Comparison of ENCODE assay signal across 8 mouse cellular contexts in genomic region chr9:68966540-68966939, GRCm38 (mm10).
DNase-seq lines count a peak whose midpoint lies in the region; ATAC-seq and TF ChIP-seq lines count a peak whose summit lies in the region.

No protein-coding gene starts in this region.

- no peak overlapping the region for H3K27ac ChIP-seq in liver, postnatal 0 days (ENCODE audit: low read depth)
- no peak overlapping the region for H3K27ac ChIP-seq in liver, embryonic 12.5 days
- no peak overlapping the region for H3K27ac ChIP-seq in hindbrain, postnatal 0 days
- H3K27ac ChIP-seq in intestine, embryonic 16.5 days (ENCODE audit: low read length): no peak overlapping the region

- ATAC-seq in liver, postnatal 0 days: no peak
- ATAC-seq in liver, embryonic 12.5 days: no peak
- ATAC-seq in cerebellum, adult (ENCODE audit: insufficient number of reproducible peaks, low FRiP score, low TSS enrichment): peak; percentile 58; the same call in 1 of the 2 replicates
- ATAC-seq in hindbrain, postnatal 0 days: no peak
- no peak for ATAC-seq in intestine, embryonic 16.5 days

- no peak overlapping the region for H3K4me3 ChIP-seq in liver, postnatal 0 days (ENCODE audit: low read depth, low read length)
- no peak overlapping the region for H3K4me3 ChIP-seq in liver, embryonic 12.5 days
- H3K4me3 ChIP-seq in hindbrain, postnatal 0 days (ENCODE audit: low read length): no peak overlapping the region
- no peak overlapping the region for H3K4me3 ChIP-seq in intestine, embryonic 16.5 days (ENCODE audit: low read length)

- H3K4me2 ChIP-seq in liver, postnatal 0 days (ENCODE audit: low read depth, low read length): no peak overlapping the region
- no peak overlapping the region for H3K4me2 ChIP-seq in liver, embryonic 12.5 days
- H3K4me2 ChIP-seq in hindbrain, postnatal 0 days (ENCODE audit: low read depth, low read length): no peak overlapping the region
- H3K4me2 ChIP-seq in intestine, embryonic 16.5 days (ENCODE audit: low read depth, low read length): no peak overlapping the region

- WGBS in liver, postnatal 0 days (ENCODE audit: insufficient replicate concordance): 63% methylated on average over 13 of the region's 13 CpGs
- WGBS in liver, embryonic 12.5 days (ENCODE audit: insufficient replicate concordance): 47% methylated on average over 13 of the region's 13 CpGs
- WGBS in hindbrain, postnatal 0 days: 42% methylated on average over 13 of the region's 13 CpGs
- whole genome bisulfite sequencing in intestine, embryonic 16.5 days: 43% methylated on average over 13 of the region's 13 CpGs

- no peaks in the 10 kb centered on the region for H3K27me3 ChIP-seq in liver, postnatal 0 days (ENCODE audit: insufficient read depth, low read length)
- no peaks in the 10 kb centered on the region for H3K27me3 ChIP-seq in liver, embryonic 12.5 days (replicated peaks)
- no peaks in the 10 kb centered on the region for H3K27me3 ChIP-seq in hindbrain, postnatal 0 days (ENCODE audit: insufficient read depth, low read length)
- H3K27me3 ChIP-seq in intestine, embryonic 16.5 days (replicated peaks; ENCODE audit: control insufficient read depth, insufficient read depth, low read length): no peaks in the 10 kb centered on the region

- H3K9ac ChIP-seq in liver, postnatal 0 days (replicated peaks): no peak overlapping the region
- H3K9ac ChIP-seq in liver, embryonic 12.5 days: no peak overlapping the region
- H3K9ac ChIP-seq in hindbrain, postnatal 0 days (replicated peaks; ENCODE audit: low read length): no peak overlapping the region
- no peak overlapping the region for H3K9ac ChIP-seq in intestine, embryonic 16.5 days (ENCODE audit: low read depth, low read length)

- H3K4me1 ChIP-seq in liver, postnatal 0 days (ENCODE audit: insufficient read depth): peaks cover 2% of the 10 kb centered on the region; the same call in 1 of the 2 replicates
- H3K4me1 ChIP-seq in liver, embryonic 12.5 days: 0 out of 2 replicates have a peak, but pooled peaks cover 4% of the 10 kb centered on the region
- H3K4me1 ChIP-seq in hindbrain, postnatal 0 days (ENCODE audit: insufficient read depth, low read length): no peaks in the 10 kb centered on the region
- no peaks in the 10 kb centered on the region for H3K4me1 ChIP-seq in intestine, embryonic 16.5 days (ENCODE audit: control insufficient read depth, insufficient read depth, low read length)

- no peaks in the 10 kb centered on the region for H3K36me3 ChIP-seq in liver, postnatal 0 days (replicated peaks; ENCODE audit: insufficient read depth, low read length)
- H3K36me3 ChIP-seq in liver, embryonic 12.5 days: no peaks in the 10 kb centered on the region
- no peaks in the 10 kb centered on the region for H3K36me3 ChIP-seq in hindbrain, postnatal 0 days (ENCODE audit: insufficient read depth, low read length)
- no peaks in the 10 kb centered on the region for H3K36me3 ChIP-seq in intestine, embryonic 16.5 days (ENCODE audit: control insufficient read depth, insufficient read depth, low read length)

- TF ChIP-seq EP300 in liver, postnatal 0 days (IDR thresholded peaks at IDR 0.05; ENCODE audit: low read depth): no peak

- peak; percentile 27; the same call in 1 of the 2 replicates for TF ChIP-seq CTCF in liver, postnatal 0 days (IDR thresholded peaks at IDR 0.05; ENCODE audit: low read depth)
- no peak; the same call in 1 of the 2 replicates for TF ChIP-seq CTCF in hindbrain, postnatal 0 days (IDR thresholded peaks at IDR 0.05; ENCODE audit: low read depth)

- no peaks in the 10 kb centered on the region for H3K9me3 ChIP-seq in liver, postnatal 0 days (ENCODE audit: low read length)
- no peaks in the 10 kb centered on the region for H3K9me3 ChIP-seq in liver, embryonic 12.5 days (replicated peaks)
- no peaks in the 10 kb centered on the region for H3K9me3 ChIP-seq in hindbrain, postnatal 0 days (ENCODE audit: low read length)
- no peaks in the 10 kb centered on the region for H3K9me3 ChIP-seq in intestine, embryonic 16.5 days (ENCODE audit: control insufficient read depth, low read length)

- DNase-seq in liver, postnatal 0 days: no peak
- peak; percentile 20 to 46 for DNase-seq in lung, adult 18-20 months
- peak; percentile 61 for DNase-seq in thymus, postnatal 0 days (ENCODE audit: low spot score)
- DNase-seq in hindbrain, postnatal 0 days (ENCODE audit: low spot score): no peak
- no peak for DNase-seq in layer of hippocampus, postnatal 10 days (ENCODE audit: low spot score in 2 of 2)

Comparison
In these comparisons a context has a peak if more than half of its experiments do, and no peak if none do; other contexts are left out.
1. DNase-seq: peak in lung, adult 18-20 months (2 of 2) and thymus, postnatal 0 days (single experiment); none in liver, postnatal 0 days (single experiment), hindbrain, postnatal 0 days (single experiment) and layer of hippocampus, postnatal 10 days (0 of 2).